Mouse (Mus musculus) telencephalon, adult 2 months (tissue): ENCODE results near the gene Gm10491.

ENCODE experiments used
- DNase-seq: peaks from one replicate; pipeline ENCODE4 v3.0.0-alpha.2; 2011; ENCODE audit warnings: low read depth, low spot score

The Gm10491 gene

DNA sequence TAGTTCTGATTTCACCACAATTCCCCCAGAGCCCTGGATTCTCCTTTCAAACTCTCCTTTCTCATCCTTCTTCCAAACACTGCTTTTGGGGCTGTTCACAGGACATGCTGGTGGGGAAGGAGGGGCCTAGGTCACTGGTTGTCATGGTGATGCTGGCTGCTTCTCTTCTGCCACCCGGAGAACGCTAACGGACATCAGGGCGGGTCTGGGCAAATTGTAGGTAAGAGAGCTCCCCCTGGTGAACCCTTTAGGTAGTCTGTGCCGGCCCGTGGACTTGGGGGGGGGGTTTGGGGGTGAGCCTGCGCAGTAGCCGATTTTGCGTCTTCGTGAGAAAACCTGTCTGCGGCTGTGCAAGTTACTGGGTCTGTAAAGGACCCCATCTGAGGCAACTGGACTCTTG lies 27.8 kb downstream of the Gm10491 start:
- DNase-seq: peak; percentile 72

DNA sequence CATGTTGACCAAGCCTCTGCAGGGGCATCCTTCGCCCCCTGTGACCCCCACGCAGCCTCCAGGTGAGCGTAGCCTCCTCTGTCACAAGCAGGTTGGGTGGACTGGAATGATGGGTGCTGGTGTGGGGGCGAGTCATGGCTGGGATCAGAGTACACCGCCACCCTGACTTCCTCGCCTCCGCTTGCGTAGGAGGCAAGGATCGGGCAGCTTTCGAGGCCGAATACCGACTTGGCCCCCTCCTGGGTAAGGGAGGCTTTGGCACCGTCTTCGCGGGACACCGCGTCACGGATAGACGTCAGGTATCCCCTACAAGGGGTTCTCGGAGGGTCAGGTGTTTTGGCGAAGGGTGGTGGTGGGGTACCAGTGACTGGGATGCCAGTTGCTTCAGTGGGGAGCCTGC lies 29.1 kb downstream of the Gm10491 start:
- no peak for DNase-seq

DNA sequence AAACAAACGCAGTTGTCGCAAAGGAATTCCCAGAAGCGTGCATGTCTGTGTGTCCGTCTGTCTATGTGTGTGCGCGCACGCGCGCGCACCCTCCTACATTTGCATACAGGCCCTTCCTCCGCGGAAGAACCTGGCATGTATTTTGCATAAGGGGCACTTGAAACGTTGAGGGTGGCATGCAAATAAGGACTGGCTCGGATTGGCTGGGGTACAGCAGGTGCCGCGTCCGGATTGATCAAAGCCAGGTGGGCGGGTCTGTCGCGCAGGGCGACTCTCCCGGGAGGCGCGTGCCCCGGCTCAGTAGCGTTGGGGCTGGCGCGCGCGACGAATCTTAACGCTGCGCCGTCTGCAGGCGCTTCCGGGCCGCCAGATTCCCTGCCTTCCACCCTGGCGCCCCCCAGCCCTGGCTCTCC lies 29.6 kb downstream of the Gm10491 start, which contains the start of gene Pim2:
Gene Pim2, plus strand, starts transcription at position 256 of the 413 bp plus-strand sequence.
- peak; percentile 82 for DNase-seq

DNA sequence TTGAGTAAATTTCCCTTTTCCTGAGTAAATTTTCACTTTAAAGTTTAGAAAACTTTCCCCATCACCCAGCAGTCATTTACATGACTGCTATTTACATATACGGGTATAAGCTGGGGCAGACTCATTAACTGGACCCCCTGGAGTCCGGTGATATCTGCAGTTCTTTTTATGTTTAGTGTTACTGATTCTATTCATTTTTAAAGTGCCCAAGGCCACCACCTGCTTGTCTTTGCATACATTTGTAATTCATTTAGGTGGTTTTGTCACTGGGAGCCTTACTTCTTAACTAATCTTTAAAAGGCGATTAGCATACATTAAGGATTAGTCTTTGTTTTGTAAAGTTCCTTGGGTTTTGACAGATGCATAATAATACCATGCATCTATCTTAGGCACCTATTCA lies 37.8 kb downstream of the Gm10491 start:
- no peak for DNase-seq

DNA sequence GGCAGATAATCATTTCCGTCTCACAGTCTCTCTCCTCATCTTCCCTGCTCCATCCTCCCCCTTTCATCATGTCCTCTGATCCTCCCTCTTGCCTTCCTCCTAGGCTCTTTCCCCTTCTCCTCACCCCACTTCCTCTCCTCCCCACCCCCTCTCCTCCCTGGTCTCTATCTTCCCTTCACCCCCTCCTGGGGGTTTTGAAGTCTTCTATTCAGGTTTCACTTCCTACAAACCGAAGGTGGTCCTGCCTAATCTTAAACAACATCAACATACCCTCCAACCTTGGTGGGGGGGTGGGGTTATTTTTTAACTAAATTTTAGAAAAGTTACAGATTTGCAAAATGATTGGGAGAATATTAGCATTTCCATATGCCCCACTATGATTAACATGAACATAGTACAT lies 39.1 kb downstream of the Gm10491 start:
- no peak for DNase-seq

DNA sequence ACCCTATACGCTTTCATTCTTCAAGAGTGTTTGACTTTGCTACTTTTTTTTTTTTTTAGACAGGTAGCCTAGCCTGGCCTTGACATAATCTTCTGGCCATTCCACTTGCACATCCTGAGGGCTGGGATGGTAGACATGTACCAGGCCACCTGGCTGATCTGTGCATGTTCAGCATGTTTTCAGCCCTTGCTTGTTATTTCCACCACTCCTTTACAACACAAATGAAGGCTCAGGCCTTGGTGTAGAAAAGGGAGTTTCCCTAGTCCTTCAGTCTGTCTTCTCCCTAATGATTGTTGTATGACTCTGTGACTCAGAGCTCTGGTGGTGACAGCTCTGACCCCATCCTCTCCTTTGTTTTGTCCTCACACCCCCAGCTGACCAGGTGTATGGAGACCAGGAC lies 40.5 kb downstream of the Gm10491 start:
- DNase-seq: no peak

DNA sequence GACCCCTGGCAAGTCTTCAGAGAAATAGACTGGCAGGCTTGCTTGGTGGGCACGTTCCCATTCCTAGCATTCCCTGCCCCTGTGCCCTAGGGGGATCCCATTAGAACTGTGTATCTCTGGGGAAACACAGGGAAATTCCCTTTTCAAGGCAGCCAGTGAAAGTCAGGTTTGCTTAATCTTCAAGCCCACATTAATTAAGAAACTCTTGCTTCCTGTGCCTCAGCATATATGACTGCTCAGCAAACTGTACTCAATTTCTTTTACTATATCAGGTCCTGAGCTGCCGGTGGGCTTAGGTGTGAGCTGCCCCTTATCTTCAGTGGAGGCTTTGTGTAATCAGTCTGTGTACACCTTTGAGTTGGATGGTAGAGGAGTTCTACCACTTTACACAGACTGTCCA lies 41.8 kb downstream of the Gm10491 start:
- DNase-seq: no peak

DNA sequence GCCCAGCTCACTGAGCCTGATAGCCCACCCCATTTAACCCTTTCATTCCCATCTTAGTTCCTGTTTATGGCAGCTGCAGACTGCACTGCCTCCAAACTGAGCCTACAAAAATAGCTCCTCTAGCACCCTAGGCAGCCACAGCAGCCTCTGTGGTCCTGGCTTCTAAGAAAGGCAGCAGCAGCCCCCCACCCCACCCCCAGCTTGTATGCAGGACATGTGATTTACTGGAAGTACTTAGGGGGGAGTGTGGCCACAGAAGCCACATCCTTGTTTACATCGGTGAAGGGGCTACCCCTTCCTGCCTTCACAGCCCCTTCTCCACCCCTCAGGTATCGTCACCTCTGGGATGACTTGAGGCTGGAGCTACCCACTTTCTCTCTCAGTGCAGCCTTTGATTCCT lies 42.3 kb downstream of the Gm10491 start:
- no peak for DNase-seq

DNA sequence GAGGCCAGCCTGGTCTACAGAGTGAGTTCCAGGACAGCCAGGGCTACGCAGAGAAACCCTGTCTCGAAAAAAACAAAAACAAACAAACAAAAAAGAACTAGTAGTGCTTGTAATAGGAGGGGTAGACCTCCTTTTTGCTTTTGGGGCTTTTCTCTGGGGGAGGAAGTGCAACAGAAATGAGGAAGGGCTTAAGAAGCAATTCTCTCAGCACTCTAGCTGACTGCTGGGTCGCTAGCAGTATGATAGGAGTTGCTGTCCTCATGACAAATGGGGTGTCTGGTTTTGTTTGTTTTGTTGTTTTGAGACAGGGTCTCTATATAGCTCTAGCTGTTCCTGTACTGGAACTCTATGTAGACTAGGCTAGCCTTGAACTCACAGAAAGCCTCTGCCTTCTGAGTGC lies 43.1 kb downstream of the Gm10491 start:
- no peak for DNase-seq

DNA sequence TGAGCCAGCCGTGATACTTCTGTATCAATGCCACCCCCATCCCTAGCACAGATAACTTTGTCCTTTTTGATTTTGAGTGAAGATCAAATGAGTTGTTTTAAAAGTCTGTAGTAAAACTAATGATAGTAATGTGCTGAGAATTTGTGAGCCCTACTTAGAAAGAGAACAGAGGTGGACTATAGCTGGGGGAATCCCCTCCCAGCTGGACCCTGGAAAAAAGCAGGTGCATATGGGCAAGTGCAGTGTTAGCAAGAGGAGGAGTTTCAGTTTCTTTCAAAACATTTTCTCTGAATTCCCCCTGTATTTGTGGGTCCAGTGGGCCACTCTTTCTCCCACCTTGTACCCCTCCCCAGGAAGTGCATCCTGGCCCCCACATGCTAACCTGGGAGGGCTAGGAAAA lies 44.5 kb downstream of the Gm10491 start:
- DNase-seq: no peak

DNA sequence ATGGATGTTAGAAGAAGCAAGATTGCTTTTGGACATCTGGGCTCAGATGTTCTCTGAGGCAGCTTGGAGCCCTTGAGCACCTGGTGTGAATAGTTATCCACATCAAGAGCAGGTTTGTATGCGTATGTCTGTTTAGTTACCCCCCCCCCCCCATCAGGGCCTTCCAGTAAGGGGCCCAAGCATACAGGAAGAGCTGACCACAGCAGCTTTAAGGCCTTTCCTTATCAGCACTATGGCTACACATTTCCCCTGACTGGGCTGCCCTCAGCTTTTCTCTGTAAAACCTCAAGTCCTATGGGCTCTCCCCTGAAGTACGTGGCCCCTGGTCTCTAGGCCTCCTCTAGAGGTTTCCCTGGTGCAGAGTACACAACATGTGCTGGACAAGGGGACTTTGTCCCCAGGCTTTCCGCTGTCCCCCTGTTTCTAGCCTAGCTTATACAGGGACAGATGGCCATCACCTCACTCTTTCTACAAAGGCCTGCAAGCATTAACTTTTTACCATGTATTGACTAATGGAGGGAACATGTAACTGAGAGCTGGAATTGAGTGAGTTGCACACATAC lies 48.4 kb downstream of the Gm10491 start:
- no peak for DNase-seq
